Mouse (Mus musculus) heart, postnatal 36 days (tissue): Measurements from ENCODE around the gene Zcchc17. TPM values are rescaled to one million over a fixed set of nuclear protein-coding genes. Genes with fewer than 3 reads are reported as not detected.

Source experiments
- DNase-seq, 2 experiments: peaks; one replicate each; pipeline ENCODE4 v3.0.0; 2021 to 2022
- intact Hi-C: fragments of 180-260 bp; cut with DNase I; formaldehyde crosslinking; loops from one replicate; pipeline ENCODE4 v1.15.1; 2025
- total RNA-seq, 2 experiments: library from RNA; stranded (reverse); gene quantifications; 2 replicates each; pipeline ENCODE4 v1.2.3; 2021

Gene Zcchc17
- total RNA-seq, 2 experiments from 2014 or later: 26.7 to 28.9 TPM

GRCm38 (mm10) chr4:130292271-130292670, 67.5 kb downstream of the Zcchc17 start:
- DNase-seq: peak; percentile 75 to 82
- intact Hi-C loops: loop anchor here (1.0 kb wide), 2 partner anchors 28 to 93 kb away; no protein-coding TSS in a partner anchor

- intact Hi-C loops: no loop called here
- no peak for DNase-seq
Measured at GRCm38 (mm10) chr4:130289824-130290223, 69.9 kb downstream of the Zcchc17 start.

GRCm38 (mm10) chr4:130286531-130286930, 73.2 kb downstream of the Zcchc17 start:
- intact Hi-C loops: no loop called here
- DNase-seq: no peak

- intact Hi-C loops: no loop called here
- DNase-seq: no peak
Measured at GRCm38 (mm10) chr4:130283826-130284225, 75.9 kb downstream of the Zcchc17 start.

GRCm38 (mm10) chr4:130282856-130283255, 76.9 kb downstream of the Zcchc17 start:
- intact Hi-C loops: no loop called here
- DNase-seq: no peak

GRCm38 (mm10) chr4:130279105-130279504, 80.6 kb downstream of the Zcchc17 start, which contains the start of gene Serinc2:
Gene Serinc2, minus strand, starts transcription at chr4:130279205.
- intact Hi-C loops: no loop called here

GRCm38 (mm10) chr4:130276573-130277176, 83.1 kb downstream of the Zcchc17 start:
- intact Hi-C loops: no loop called here
- DNase-seq: no peak

More at GRCm38 (mm10) chr4:130279105-130279504, 80.6 kb downstream of the Zcchc17 start, which contains the start of gene Serinc2:
- DNase-seq: no peak

- DNase-seq: no peak
Measured at GRCm38 (mm10) chr4:130275823-130276105, 84.0 kb downstream of the Zcchc17 start.

GRCm38 (mm10) chr4:130275016-130275822, 84.5 kb downstream of the Zcchc17 start:
- intact Hi-C loops: no loop called here

More at GRCm38 (mm10) chr4:130275823-130276105, 84.0 kb downstream of the Zcchc17 start:
- intact Hi-C loops: no loop called here

GRCm38 (mm10) chr4:130274346-130275015, 85.3 kb downstream of the Zcchc17 start:
- no peak for DNase-seq
- intact Hi-C loops: no loop called here

More at GRCm38 (mm10) chr4:130275016-130275822, 84.5 kb downstream of the Zcchc17 start:
- DNase-seq: no peak

- intact Hi-C loops: no loop called here
- no peak for DNase-seq
Measured at GRCm38 (mm10) chr4:130273698-130274345, 85.9 kb downstream of the Zcchc17 start.

GRCm38 (mm10) chr4:130270611-130271347, 89.0 kb downstream of the Zcchc17 start:
- intact Hi-C loops: no loop called here
- no peak for DNase-seq

- intact Hi-C loops: no loop called here
- no peak for DNase-seq
Measured at GRCm38 (mm10) chr4:130270089-130270488, 89.7 kb downstream of the Zcchc17 start.

GRCm38 (mm10) chr4:130268736-130269135, 91.0 kb downstream of the Zcchc17 start:
- DNase-seq: no peak
- intact Hi-C loops: no loop called here

- DNase-seq: no peak
- intact Hi-C loops: no loop called here
Measured at GRCm38 (mm10) chr4:130267069-130267468, 92.7 kb downstream of the Zcchc17 start.

- intact Hi-C loops: no loop called here
- DNase-seq: no peak
Measured at GRCm38 (mm10) chr4:130266601-130267000, 93.1 kb downstream of the Zcchc17 start.
